Mouse (Mus musculus) limb, embryonic 13.5 days (tissue): Measurements from ENCODE around the gene Gm20865. TPM values are rescaled to one million over a fixed set of nuclear protein-coding genes. Genes with fewer than 3 reads are reported as not detected.
"Not testable (repeated sequence)": the region's sequence is repeated elsewhere in the genome, so short reads cannot be mapped to it uniquely, and the experiment has no call there.

Source experiments
- ATAC-seq: fragments of 200-750 bp; cut with Nextera tagmentation; 2 replicates; pipeline ENCODE4 v1.8.0; 2017; ENCODE audit warnings: low read depth, moderate number of reproducible peaks, moderate TSS enrichment; ENCODE audit not compliant: low FRiP score
- H3K27ac ChIP-seq: fragments of 300-500 bp; sonication (generic); 2 replicates; pipeline ENCODE4 v1.5.1; 2015; ENCODE audit warnings: inconsistent platforms, mild to moderate bottlenecking, moderate library complexity
- H3K27me3 ChIP-seq: fragments of 300-500 bp; sonication (generic); 2 replicates; pipeline ENCODE4 v1.6.1; 2015; ENCODE audit warnings: mild to moderate bottlenecking, inconsistent platforms
- H3K36me3 ChIP-seq: fragments of 300-500 bp; sonication (generic); 2 replicates; pipeline ENCODE4 v1.6.1; 2015; ENCODE audit warnings: inconsistent platforms, mild to moderate bottlenecking, moderate library complexity
- H3K4me1 ChIP-seq: fragments of 300-500 bp; sonication (generic); 2 replicates; pipeline ENCODE4 v1.6.1; 2015; ENCODE audit warnings: inconsistent platforms
- H3K4me2 ChIP-seq: fragments of 300-500 bp; sonication (generic); replicated peaks from 2 replicates; pipeline ENCODE4 v1.6.1; 2015; ENCODE audit warnings: inconsistent platforms, mild to moderate bottlenecking, moderate library complexity
- H3K4me3 ChIP-seq: fragments of 300-500 bp; sonication (generic); 2 replicates; pipeline ENCODE4 v1.5.1; 2015; ENCODE audit warnings: moderate library complexity, mild to moderate bottlenecking, inconsistent platforms
- H3K9ac ChIP-seq: fragments of 300-500 bp; sonication (generic); 2 replicates; pipeline ENCODE4 v1.6.1; 2015; ENCODE audit warnings: mild to moderate bottlenecking, inconsistent platforms
- H3K9me3 ChIP-seq: fragments of 300-500 bp; sonication (generic); 2 replicates; pipeline ENCODE4 v1.6.1; 2016; ENCODE audit warnings: inconsistent platforms
- WGBS: fragments of 180-500 bp; shearing (Covaris S2); methylation state at CpG from one replicate; pipeline ENCODE4 v1.1.7; 2015; 5-methylcytosine and 5-hydroxymethylcytosine counted together
- polyA plus RNA-seq: library from polyadenylated mRNA; unstranded; fragments of >200 nt; fragmentation: Nextera tagmentation; extraction: Ambion mirVana; gene quantifications from 2 replicates; pipeline ENCODE4 v1.2.1, GENCODE M21; 2015

Gm20865 gene
- polyA plus RNA-seq: not detected in 2 replicates

DNA sequence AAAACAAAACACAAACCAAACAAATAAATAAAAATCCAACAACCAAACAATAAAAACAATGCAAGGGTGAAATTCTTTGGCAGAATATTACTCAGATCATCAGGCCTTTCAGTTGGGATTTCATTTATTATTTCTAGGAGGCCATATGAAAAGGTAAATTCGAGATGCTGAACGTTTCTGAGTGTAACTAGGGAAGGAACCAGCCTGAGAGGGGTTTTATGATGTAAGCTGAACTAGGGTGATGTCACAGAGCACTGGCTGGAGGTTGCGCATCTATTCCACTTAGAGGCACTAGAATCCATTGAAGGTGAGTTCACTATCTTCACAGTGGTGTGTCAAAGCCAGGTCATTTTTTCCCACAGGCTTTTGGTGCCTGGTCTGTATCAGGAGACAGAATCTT, at the start of gene Gm20865:
Gene Gm20865, plus strand, starts transcription at position 301 of the 400 bp plus-strand sequence.
- H3K4me2 ChIP-seq, ATAC-seq, H3K4me1 ChIP-seq, H3K27ac ChIP-seq, H3K27me3 ChIP-seq, H3K4me3 ChIP-seq, H3K36me3 ChIP-seq, H3K9ac ChIP-seq, H3K9me3 ChIP-seq: not testable (repeated sequence)
- WGBS: no CpG with 5 or more reads among the region's 3 CpGs

Other genes starting within 250 kb of the Gm20865 start
- gene Gm29866, start 247.9 kb upstream of the Gm20865 start, polyA plus RNA-seq: not detected in 2 replicates
- gene Gm20909, start 77.0 kb upstream of the Gm20865 start, polyA plus RNA-seq: not detected in 2 replicates